Mouse (Mus musculus) thymus, adult 2 months (tissue): ENCODE measurements at regions not wholly inside any gene's neighbourhood (a gene's known extent, or its start where the extent isn't known, plus 50 kb on each side); places are given as distances from the start of the nearest gene placed in this dataset.

Experiments used
- DNase-seq: peaks from one replicate; pipeline ENCODE4 v3.0.0; 2021
- H3K27ac ChIP-seq: fragments of 200-500 bp; 2 replicates; pipeline ENCODE4 v1.5.1; 2012; ENCODE audit warnings: low read length, control low read depth; ENCODE audit not compliant: control insufficient read depth, insufficient read depth
- H3K27me3 ChIP-seq: fragments of 200-500 bp; 2 replicates; pipeline ENCODE4 v1.6.1; 2012; ENCODE audit warnings: mild to moderate bottlenecking, low read length, moderate library complexity, mixed read lengths; ENCODE audit not compliant: control insufficient read depth, insufficient read depth
- H3K36me3 ChIP-seq: fragments of 200-500 bp; 2 replicates; pipeline ENCODE4 v1.6.1; 2012; ENCODE audit warnings: mild to moderate bottlenecking, low read length, moderate library complexity; ENCODE audit not compliant: control insufficient read depth, insufficient read depth
- H3K4me1 ChIP-seq: fragments of 200-500 bp; replicated peaks from 2 replicates; pipeline ENCODE4 v1.6.1; 2012; ENCODE audit warnings: low read length; ENCODE audit not compliant: control insufficient read depth, insufficient read depth
- H3K4me3 ChIP-seq: fragments of 200-500 bp; 2 replicates; pipeline ENCODE4 v1.5.1; 2012; ENCODE audit warnings: mild to moderate bottlenecking, low read length, control low read depth, moderate library complexity; ENCODE audit not compliant: control insufficient read depth, insufficient read depth
- CTCF ChIP-seq: fragments of 200-500 bp; IDR thresholded peaks from 2 replicates; pipeline ENCODE4 v1.5.1; 2012; ENCODE audit warnings: mild to moderate bottlenecking, control low read depth, low read length, moderate library complexity, borderline replicate concordance; ENCODE audit not compliant: control insufficient read depth, poor library complexity, insufficient read depth; ENCODE audit errors: extremely low read depth
- POLR2A ChIP-seq: fragments of 200-500 bp; IDR thresholded peaks from 2 replicates; pipeline ENCODE4 v1.6.1; 2012; ENCODE audit warnings: mild to moderate bottlenecking, low read length, control low read depth, moderate library complexity; ENCODE audit not compliant: control insufficient read depth, poor library complexity, insufficient read depth; ENCODE audit errors: extremely low read depth
- WGBS: fragments of 180-500 bp; shearing (Covaris S2); methylation state at CpG from one replicate; pipeline ENCODE4 v1.1.7; 2018; 5-methylcytosine and 5-hydroxymethylcytosine counted together

DNA sequence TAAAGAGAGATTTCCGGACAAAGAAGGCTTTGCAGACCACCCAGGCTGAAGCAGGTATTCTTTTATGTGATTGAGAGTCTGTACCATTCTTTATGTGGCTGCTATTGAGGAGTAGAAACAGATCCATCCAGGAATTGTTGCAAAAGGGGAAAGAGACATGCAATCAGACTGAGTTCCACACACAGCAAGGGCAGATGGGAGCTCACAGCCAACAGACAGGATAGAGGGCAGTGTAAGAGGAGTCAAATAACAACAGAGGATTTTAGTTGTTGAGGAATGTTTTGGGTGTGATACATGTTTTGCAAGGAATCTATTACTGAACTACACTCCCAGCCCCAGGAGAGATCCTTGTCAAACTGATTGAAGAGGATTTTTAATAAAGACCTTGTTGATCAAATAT lies 184.2 kb upstream of the Ttc29 start:
- DNase-seq, result no peak
- 89% methylated on average over 1 of the region's 1 CpGs for WGBS
- no peaks in the 10 kb centered on the region for H3K36me3 ChIP-seq
- H3K27ac ChIP-seq, result no peak overlapping the region
- TF ChIP-seq CTCF (no peak), POLR2A (no peak)
- no peaks in the 10 kb centered on the region for H3K27me3 ChIP-seq
- H3K4me1 ChIP-seq, result no peaks in the 10 kb centered on the region
- H3K4me3 ChIP-seq, result no peak overlapping the region

- no peak for DNase-seq
- TF ChIP-seq POLR2A (no peak), CTCF (no peak)
- no peaks in the 10 kb centered on the region for H3K4me1 ChIP-seq
- no peaks in the 10 kb centered on the region for H3K36me3 ChIP-seq
- H3K4me3 ChIP-seq, result no peak overlapping the region
- WGBS, result 95% methylated on average over 4 of the region's 4 CpGs
- no peak overlapping the region for H3K27ac ChIP-seq
- H3K27me3 ChIP-seq, result no peaks in the 10 kb centered on the region
Observed at GRCm38 (mm10) chr8:78031811-78032210, 181.3 kb upstream of the Ttc29 start.

GRCm38 (mm10) chr8:78034687-78035086 lies 178.4 kb upstream of the Ttc29 start:
- WGBS, result 60% methylated on average over 4 of the region's 4 CpGs
- H3K27me3 ChIP-seq, result no peaks in the 10 kb centered on the region
- no peaks in the 10 kb centered on the region for H3K36me3 ChIP-seq
- TF ChIP-seq POLR2A (no peak), CTCF (no peak)
- H3K4me3 ChIP-seq, result no peak overlapping the region
- no peaks in the 10 kb centered on the region for H3K4me1 ChIP-seq
- no peak for DNase-seq
- H3K27ac ChIP-seq, result no peak overlapping the region

DNA sequence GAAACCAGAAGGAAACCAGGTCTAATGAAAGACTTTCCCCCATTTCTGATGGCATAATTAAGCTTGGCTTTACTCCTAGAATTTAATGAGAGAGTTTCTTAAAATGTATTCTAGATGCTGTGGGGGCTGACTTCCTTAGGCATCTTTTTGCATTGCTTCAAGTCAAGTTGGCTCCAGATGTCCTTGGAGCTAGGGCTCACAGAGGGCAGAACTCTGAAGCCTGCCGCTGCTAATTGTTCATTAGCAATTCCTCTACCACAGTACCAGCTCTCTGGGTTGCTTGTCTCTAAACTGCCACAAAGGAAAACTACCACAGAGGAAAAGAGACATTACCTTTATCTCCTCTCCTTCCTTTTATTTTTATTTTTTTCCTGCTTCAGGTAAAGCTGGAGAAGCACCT lies 175.9 kb upstream of the Ttc29 start:
- TF ChIP-seq CTCF, result no peak
- TF ChIP-seq POLR2A, result no peak
- no peaks in the 10 kb centered on the region for H3K4me1 ChIP-seq
- DNase-seq, result no peak
- H3K27me3 ChIP-seq, result no peaks in the 10 kb centered on the region
- no peak overlapping the region for H3K4me3 ChIP-seq
- no peak overlapping the region for H3K27ac ChIP-seq
- 88% methylated on average over 1 of the region's 1 CpGs for WGBS
- no peaks in the 10 kb centered on the region for H3K36me3 ChIP-seq

DNA sequence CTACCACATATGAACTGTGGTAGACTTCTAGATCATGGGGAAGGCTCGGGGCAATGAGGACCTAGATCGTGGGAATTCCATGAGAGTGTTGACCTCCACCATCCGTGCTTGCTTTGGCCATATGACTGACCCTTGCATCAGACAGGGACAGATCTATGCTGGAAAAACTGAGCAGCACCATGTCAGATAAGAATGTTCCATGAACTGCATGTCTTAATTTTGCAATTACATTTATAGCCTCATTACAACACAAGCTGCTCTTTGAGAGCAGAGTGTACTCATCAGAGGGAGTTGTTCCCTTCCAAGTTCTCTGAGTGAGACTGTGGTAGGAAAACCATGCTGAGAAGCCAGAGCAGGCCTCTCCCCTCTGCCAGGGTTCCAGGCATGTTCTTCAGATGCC lies 166.4 kb upstream of the Ttc29 start:
- H3K4me1 ChIP-seq, result no peaks in the 10 kb centered on the region
- no peaks in the 10 kb centered on the region for H3K27me3 ChIP-seq
- 90% methylated on average over 3 of the region's 3 CpGs for WGBS
- no peak for TF ChIP-seq POLR2A
- TF ChIP-seq CTCF, result no peak
- no peak overlapping the region for H3K4me3 ChIP-seq
- H3K36me3 ChIP-seq, result no peaks in the 10 kb centered on the region
- no peak overlapping the region for H3K27ac ChIP-seq
- no peak for DNase-seq

DNA sequence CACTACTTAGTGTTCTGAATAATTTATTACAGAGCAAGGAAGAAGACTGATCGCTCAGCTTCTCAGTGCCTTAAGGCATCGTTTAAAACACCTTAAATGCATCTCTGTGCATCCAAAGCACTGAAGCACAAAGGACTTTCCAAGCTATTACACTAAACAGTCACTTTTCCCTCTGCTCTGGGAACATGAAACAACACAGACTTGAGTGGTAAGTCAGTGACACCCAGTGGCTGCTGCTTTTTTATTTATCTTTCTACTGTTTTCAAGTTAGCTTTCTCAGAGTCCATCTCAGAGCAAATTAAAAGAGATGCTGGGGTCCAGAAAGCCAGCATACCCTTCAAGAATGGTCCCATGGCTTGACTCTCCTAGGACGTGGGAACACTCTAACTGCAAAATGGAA lies 162.3 kb upstream of the Ttc29 start:
- H3K4me1 ChIP-seq, result no peaks in the 10 kb centered on the region
- TF ChIP-seq POLR2A, result no peak
- no peak for TF ChIP-seq CTCF
- WGBS, result 83% methylated on average over 3 of the region's 3 CpGs
- DNase-seq, result no peak
- no peak overlapping the region for H3K4me3 ChIP-seq
- H3K27ac ChIP-seq, result no peak overlapping the region
- H3K36me3 ChIP-seq, result no peaks in the 10 kb centered on the region
- H3K27me3 ChIP-seq, result no peaks in the 10 kb centered on the region

GRCm38 (mm10) chr8:78054435-78054834 lies 158.7 kb upstream of the Ttc29 start:
- TF ChIP-seq POLR2A (no peak), CTCF (no peak)
- Histone ChIP-seq H3K36me3 (no peaks in the 10 kb centered on the region), H3K4me1 (no peaks in the 10 kb centered on the region), H3K4me3 (no peak overlapping the region), H3K27me3 (no peaks in the 10 kb centered on the region), H3K27ac (no peak overlapping the region)
- no peak for DNase-seq
- 24% methylated on average over 5 of the region's 5 CpGs for WGBS
